Mouse (Mus musculus) thymus, postnatal 0 days (tissue): ENCODE results near the gene Far1. TPM values are rescaled to one million over a fixed set of nuclear protein-coding genes. Genes with fewer than 3 reads are reported as not detected.
A peak's percentile ranks its signal among the peaks of the same experiment; 100 is the strongest.

ENCODE experiments used
- DNase-seq: peaks from one replicate; pipeline ENCODE4 v3.0.0-alpha.2; 2015; ENCODE audit warnings: low spot score
- polyA plus RNA-seq: library from polyadenylated mRNA; unstranded; fragments of >200 nt; fragmentation: Nextera tagmentation; extraction: Ambion mirVana; gene quantifications from 2 replicates; pipeline ENCODE4 v1.2.1, GENCODE M21; 2015

Gene Far1
- polyA plus RNA-seq, 1 experiment from 2014 or later, result 50.1 TPM

- DNase-seq, result no peak
These were observed 57.5 kb downstream of the Far1 start for GRCm38 (mm10) chr7:113571121-113571520.

GRCm38 (mm10) chr7:113572741-113573140 lies 59.1 kb downstream of the Far1 start:
- peak; percentile 19 for DNase-seq

- DNase-seq, result no peak
These were observed 68.5 kb downstream of the Far1 start for GRCm38 (mm10) chr7:113582111-113582510.

- no peak for DNase-seq
These were observed 75.6 kb downstream of the Far1 start for GRCm38 (mm10) chr7:113589211-113589610.

GRCm38 (mm10) chr7:113590330-113590729 lies 76.7 kb downstream of the Far1 start:
- no peak for DNase-seq

GRCm38 (mm10) chr7:113591084-113591483 lies 77.5 kb downstream of the Far1 start:
- DNase-seq, result no peak

- DNase-seq, result no peak
These were observed 78.1 kb downstream of the Far1 start for GRCm38 (mm10) chr7:113591557-113592354.

GRCm38 (mm10) chr7:113592696-113593095 lies 79.1 kb downstream of the Far1 start:
- DNase-seq, result no peak

GRCm38 (mm10) chr7:113594363-113594762 lies 80.7 kb downstream of the Far1 start:
- DNase-seq, result peak; percentile 40

- DNase-seq, result no peak
These were observed 83.6 kb downstream of the Far1 start for GRCm38 (mm10) chr7:113597231-113597630.

- no peak for DNase-seq
These were observed 88.2 kb downstream of the Far1 start for GRCm38 (mm10) chr7:113601803-113602202.

- no peak for DNase-seq
These were observed 94.3 kb downstream of the Far1 start for GRCm38 (mm10) chr7:113607928-113608327.

- DNase-seq, result peak; percentile 66
These were observed 95.5 kb downstream of the Far1 start for GRCm38 (mm10) chr7:113609027-113609705.

GRCm38 (mm10) chr7:113612628-113613027 lies 99.0 kb downstream of the Far1 start:
- no peak for DNase-seq

GRCm38 (mm10) chr7:113614198-113614927 lies 100.7 kb downstream of the Far1 start:
- no peak for DNase-seq

GRCm38 (mm10) chr7:113619166-113619565 lies 105.5 kb downstream of the Far1 start:
- no peak for DNase-seq

GRCm38 (mm10) chr7:113619768-113620167 lies 106.1 kb downstream of the Far1 start:
- DNase-seq, result no peak

Other genes starting within 250 kb of the Far1 start
- gene Btbd10, start 144.4 kb upstream of the Far1 start, polyA plus RNA-seq, result 22.7 and 22.9 TPM in 2 replicates
- 34.2 and 66.9 TPM in 2 replicates for gene Pth, start 125.3 kb upstream of the Far1 start, polyA plus RNA-seq